Mouse (Mus musculus) CD4-positive helper T cell, adult 2 months (primary cell): ENCODE data around the gene Tcf7l2.

Experiments
- DNase-seq: peaks from one replicate; pipeline ENCODE4 v3.0.0-alpha.2; 2012; ENCODE audit warnings: low read depth, missing footprints, low spot score

Tcf7l2 gene

GRCm38 (mm10) chr19:55793029-55793428 is 51.4 kb downstream of the Tcf7l2 start:
- peak; percentile 23 for DNase-seq

GRCm38 (mm10) chr19:55794194-55794945 is 52.8 kb downstream of the Tcf7l2 start:
- no peak for DNase-seq

- no peak for DNase-seq
Observed at GRCm38 (mm10) chr19:55794946-55795340, 53.3 kb downstream of the Tcf7l2 start.

GRCm38 (mm10) chr19:55795349-55795748 is 53.7 kb downstream of the Tcf7l2 start:
- DNase-seq, result no peak

GRCm38 (mm10) chr19:55797834-55798233 is 56.2 kb downstream of the Tcf7l2 start:
- DNase-seq, result no peak

- DNase-seq, result no peak
Observed at GRCm38 (mm10) chr19:55799411-55799810, 57.8 kb downstream of the Tcf7l2 start.

- DNase-seq, result no peak
Observed at GRCm38 (mm10) chr19:55800059-55800458, 58.4 kb downstream of the Tcf7l2 start.

GRCm38 (mm10) chr19:55803121-55803520 is 61.5 kb downstream of the Tcf7l2 start:
- no peak for DNase-seq

GRCm38 (mm10) chr19:55803797-55804196 is 62.2 kb downstream of the Tcf7l2 start:
- no peak for DNase-seq

GRCm38 (mm10) chr19:55804795-55805194 is 63.2 kb downstream of the Tcf7l2 start:
- no peak for DNase-seq

- no peak for DNase-seq
Observed at GRCm38 (mm10) chr19:55806434-55807193, 65.0 kb downstream of the Tcf7l2 start.

- no peak for DNase-seq
Observed at GRCm38 (mm10) chr19:55807194-55808053, 65.8 kb downstream of the Tcf7l2 start.

- no peak for DNase-seq
Observed at GRCm38 (mm10) chr19:55808304-55808703, 66.7 kb downstream of the Tcf7l2 start.

- DNase-seq, result no peak
Observed at GRCm38 (mm10) chr19:55809539-55809938, 67.9 kb downstream of the Tcf7l2 start.

- no peak for DNase-seq
Observed at GRCm38 (mm10) chr19:55812236-55812635, 70.6 kb downstream of the Tcf7l2 start.

- DNase-seq, result no peak
Observed at GRCm38 (mm10) chr19:55815010-55815790, 73.6 kb downstream of the Tcf7l2 start.

GRCm38 (mm10) chr19:55816974-55817373 is 75.4 kb downstream of the Tcf7l2 start:
- DNase-seq, result no peak

GRCm38 (mm10) chr19:55820202-55820601 is 78.6 kb downstream of the Tcf7l2 start:
- DNase-seq, result no peak

- DNase-seq, result no peak
Observed at GRCm38 (mm10) chr19:55825001-55825827, 83.6 kb downstream of the Tcf7l2 start.

- no peak for DNase-seq
Observed at GRCm38 (mm10) chr19:55825951-55826507, 84.4 kb downstream of the Tcf7l2 start.
